Mouse (Mus musculus): ENCODE measurements around the gene Psenen.

DNA sequence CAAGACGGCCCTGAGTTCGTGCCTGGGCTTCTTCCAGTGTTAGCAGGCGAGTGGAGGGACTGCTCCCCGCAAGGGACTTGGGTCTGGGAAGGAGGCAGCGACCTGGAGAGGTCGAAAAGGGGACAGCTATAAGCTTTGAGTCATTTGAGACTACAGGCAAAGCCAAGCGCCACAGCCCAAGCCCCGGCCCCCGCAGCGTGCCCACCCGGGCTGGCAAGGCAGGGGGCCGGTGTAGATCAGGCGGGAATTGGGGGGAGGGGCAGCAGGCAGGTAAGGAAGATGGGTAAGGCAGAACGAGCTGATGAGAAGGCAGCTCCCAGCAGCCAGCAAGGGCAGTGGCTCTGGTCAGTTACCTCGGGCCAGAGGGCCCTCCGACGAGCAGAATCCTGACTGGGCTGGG is 37.0 kb downstream of the Psenen start:
- TF ChIP-seq EP300 (IDR thresholded peaks at IDR 0.05; ENCODE audit: insufficient read depth, low read depth, low read length): no peak
- no peak for TF ChIP-seq CTCF (IDR thresholded peaks at IDR 0.05)
